Mouse (Mus musculus) embryonic facial prominence, embryonic 12.5 days (tissue): ENCODE measurements around the gene Pusl1. TPM values are rescaled to one million over a fixed set of nuclear protein-coding genes. Genes with fewer than 3 reads are reported as not detected.
A peak's percentile ranks its signal among the peaks of the same experiment; 100 is the strongest.

Experiments
- ATAC-seq: fragments of 200-750 bp; cut with Nextera tagmentation; 2 replicates; pipeline ENCODE4 v1.8.0; 2017; ENCODE audit not compliant: insufficient number of reproducible peaks, insufficient read depth, low FRiP score, low TSS enrichment
- H3K27ac ChIP-seq: fragments of 300-500 bp; sonication (generic); 2 replicates; pipeline ENCODE4 v1.5.1; 2016; ENCODE audit warnings: mild to moderate bottlenecking
- H3K27me3 ChIP-seq: fragments of 300-500 bp; sonication (generic); 2 replicates; pipeline ENCODE4 v1.6.1; 2016; ENCODE audit warnings: mild to moderate bottlenecking, moderate library complexity
- H3K36me3 ChIP-seq: fragments of 300-500 bp; sonication (generic); 2 replicates; pipeline ENCODE4 v1.6.1; 2016; ENCODE audit warnings: mild to moderate bottlenecking
- H3K4me1 ChIP-seq: fragments of 300-500 bp; sonication (generic); 2 replicates; pipeline ENCODE4 v1.6.1; 2016
- H3K4me2 ChIP-seq: fragments of 300-500 bp; sonication (generic); replicated peaks from 2 replicates; pipeline ENCODE4 v1.6.1; 2016; ENCODE audit warnings: mild to moderate bottlenecking, moderate library complexity
- H3K4me3 ChIP-seq: fragments of 300-500 bp; sonication (generic); 2 replicates; pipeline ENCODE4 v1.5.1; 2016; ENCODE audit warnings: mild to moderate bottlenecking
- H3K9ac ChIP-seq: fragments of 300-500 bp; sonication (generic); 2 replicates; pipeline ENCODE4 v1.6.1; 2016; ENCODE audit warnings: mild to moderate bottlenecking, moderate library complexity
- H3K9me3 ChIP-seq: fragments of 300-500 bp; sonication (generic); 2 replicates; pipeline ENCODE4 v1.6.1; 2016; ENCODE audit warnings: mild to moderate bottlenecking, moderate library complexity
- WGBS: fragments of 180-500 bp; shearing (Covaris S2); methylation state at CpG from one replicate; pipeline ENCODE4 v1.1.7; 2016; 5-methylcytosine and 5-hydroxymethylcytosine counted together
- polyA plus RNA-seq: library from polyadenylated mRNA; unstranded; fragments of >200 nt; fragmentation: Nextera tagmentation; extraction: Ambion mirVana; gene quantifications from 2 replicates; pipeline ENCODE4 v1.2.1, GENCODE M21; 2016

The Pusl1 gene
- polyA plus RNA-seq, 1 experiment from 2014 or later = 56.0 TPM

DNA sequence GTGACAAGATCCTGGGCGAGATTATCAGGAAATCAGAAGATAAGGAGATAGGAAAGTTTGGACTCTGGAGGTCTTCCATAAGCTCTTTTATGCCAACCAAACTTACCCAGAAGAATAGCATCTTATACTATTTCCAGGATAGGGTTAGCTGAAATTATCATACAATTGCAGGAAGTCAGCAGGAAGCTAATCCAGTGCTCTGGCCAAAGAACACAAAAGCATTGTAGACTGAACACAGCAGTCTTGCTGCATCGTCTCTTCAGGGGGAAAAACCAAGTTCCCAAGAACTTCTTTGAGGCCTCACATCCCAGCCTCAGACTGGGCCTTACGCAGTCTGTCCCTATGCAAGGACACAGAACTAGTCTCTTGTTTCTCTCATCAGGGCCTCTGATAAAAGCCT, 8.0 kb downstream of the Pusl1 start:
- WGBS = 85% methylated on average over 3 of the region's 3 CpGs
- peaks cover 44% of the 10 kb centered on the region for H3K36me3 ChIP-seq
- H3K4me2 ChIP-seq = no peak overlapping the region
- H3K27ac ChIP-seq = no peak overlapping the region
- H3K9me3 ChIP-seq = no peaks in the 10 kb centered on the region
- no peaks in the 10 kb centered on the region for H3K4me1 ChIP-seq
- H3K9ac ChIP-seq = no peak overlapping the region
- no peak for ATAC-seq
- no peak overlapping the region for H3K4me3 ChIP-seq
- no peaks in the 10 kb centered on the region for H3K27me3 ChIP-seq

DNA sequence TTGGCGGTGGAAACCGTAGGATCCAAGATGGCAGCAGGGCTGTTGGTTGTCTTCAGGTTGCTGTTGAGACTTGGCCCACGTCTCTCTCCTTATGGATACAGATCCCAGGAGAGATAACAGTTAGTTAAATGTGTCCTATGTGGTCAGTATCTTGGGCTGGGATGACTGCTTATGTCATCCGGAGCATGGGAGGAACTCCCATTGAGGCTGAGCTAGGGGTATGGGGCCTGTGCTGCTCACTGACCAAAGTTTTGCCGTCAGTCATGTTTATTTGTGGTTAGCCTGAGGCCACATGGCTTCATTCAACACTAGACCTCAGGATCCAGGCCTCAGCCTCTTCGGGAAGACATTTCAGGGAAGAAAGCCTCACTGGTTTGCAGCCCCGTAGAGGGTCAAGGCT, 20.2 kb downstream of the Pusl1 start:
- Histone ChIP-seq H3K4me1 (peaks cover 16% of the 10 kb centered on the region), H3K4me2 (no peak overlapping the region), H3K27me3 (no peaks in the 10 kb centered on the region), H3K4me3 (no peak overlapping the region), H3K27ac (no peak overlapping the region), H3K9ac (no peak overlapping the region), H3K9me3 (no peaks in the 10 kb centered on the region), H3K36me3 (peaks cover 44% of the 10 kb centered on the region)
- ATAC-seq = no peak
- WGBS = 89% methylated on average over 7 of the region's 7 CpGs

DNA sequence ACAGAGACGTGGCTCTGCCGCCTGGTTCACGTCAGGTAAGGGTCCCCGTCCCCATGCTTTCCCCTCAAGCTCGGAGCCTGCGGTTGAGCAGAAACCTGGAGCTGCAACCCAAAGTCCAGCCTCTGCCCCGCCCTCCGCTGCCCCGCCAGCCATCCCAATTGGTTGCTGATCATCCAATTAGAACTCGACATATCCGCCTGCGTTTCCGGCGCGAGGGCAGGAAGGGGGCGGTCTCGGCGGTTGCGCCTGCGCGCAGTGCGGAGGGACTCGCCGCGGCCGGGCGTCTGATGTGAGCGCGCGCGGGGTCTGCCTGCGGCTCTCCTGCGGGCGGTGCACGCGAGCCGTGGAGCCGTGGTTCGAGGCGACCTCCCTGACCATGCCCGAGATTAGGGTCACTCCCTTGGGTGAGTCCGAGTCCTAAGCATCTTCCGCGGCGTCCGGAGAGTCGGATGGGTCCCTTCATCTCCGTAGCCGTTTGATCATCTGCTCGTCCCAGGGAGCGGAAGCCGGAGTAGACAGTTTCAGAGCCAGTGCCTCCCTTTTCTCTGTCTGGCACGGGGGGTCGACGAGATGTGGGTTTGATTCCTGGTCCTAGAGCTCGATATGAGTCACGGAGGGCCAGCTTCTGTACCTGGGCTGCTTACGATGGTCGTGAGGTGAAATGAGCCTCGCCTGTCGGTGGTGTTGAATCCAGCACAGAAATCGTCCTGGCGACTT, 22.1 kb downstream of the Pusl1 start, which contains the start of the genes Cptp and Ints11:
Gene Cptp (minus strand): TSS at position 124 of the 717 bp plus-strand sequence.
Gene Ints11 (plus strand): TSS at position 230 of the 717 bp plus-strand sequence.
- Histone ChIP-seq H3K9me3 (no peaks in the 10 kb centered on the region), H3K36me3 (peaks cover 42% of the 10 kb centered on the region), H3K9ac (peak within 1 kb of the TSS; percentile 81), H3K27ac (peak within 1 kb of the TSS; percentile 67; the same call in 1 of the 2 replicates), H3K4me2 (peak within 1 kb of the TSS; percentile 95), H3K4me3 (peak within 1 kb of the TSS; percentile 76), H3K27me3 (no peaks in the 10 kb centered on the region), H3K4me1 (peaks cover 16% of the 10 kb centered on the region)
- WGBS = under 1% methylated on average over 63 of the region's 63 CpGs
- ATAC-seq = peak; percentile 89

DNA sequence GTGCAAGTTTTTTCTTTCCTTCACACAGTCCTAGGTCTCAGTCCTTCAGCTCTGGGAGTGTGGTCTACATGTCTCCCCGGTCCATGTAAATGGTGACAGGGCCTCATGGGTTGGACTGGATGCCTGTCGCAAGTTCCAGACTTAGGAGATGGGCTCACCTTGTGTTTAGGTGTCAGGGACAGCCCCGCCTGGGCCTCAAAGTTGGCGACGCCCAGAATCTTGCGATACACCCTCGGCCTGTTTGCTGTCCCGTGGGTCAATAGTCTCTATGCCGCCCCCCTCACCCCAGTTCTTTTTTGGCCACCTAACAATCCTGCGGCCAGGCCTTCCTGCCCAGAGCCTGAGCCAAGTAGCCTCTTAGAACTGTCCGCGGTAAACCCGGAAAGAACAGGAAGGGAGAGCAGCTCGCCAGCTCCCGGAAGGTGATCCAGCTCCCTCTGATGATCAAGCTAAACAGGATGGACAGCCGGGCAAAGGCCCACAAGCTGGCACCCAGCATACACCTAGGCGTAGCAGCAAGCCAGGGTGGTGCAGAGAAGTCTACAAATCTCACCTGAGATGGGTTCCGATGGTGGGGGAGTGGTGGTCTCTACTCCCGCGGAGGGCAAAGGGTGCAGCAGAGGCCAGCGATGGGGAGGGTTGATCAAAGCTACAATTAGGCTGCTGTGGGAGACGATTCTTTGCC, 22.8 kb downstream of the Pusl1 start:
- H3K27me3 ChIP-seq = no peaks in the 10 kb centered on the region
- H3K4me2 ChIP-seq = peak overlapping the region; percentile 95
- WGBS = 11% methylated on average over 22 of the region's 22 CpGs
- H3K9ac ChIP-seq = peak overlapping the region; percentile 81
- H3K4me1 ChIP-seq = peaks cover 16% of the 10 kb centered on the region
- H3K27ac ChIP-seq = no peak overlapping the region
- peak overlapping the region; percentile 76 for H3K4me3 ChIP-seq
- H3K9me3 ChIP-seq = no peaks in the 10 kb centered on the region
- peaks cover 35% of the 10 kb centered on the region for H3K36me3 ChIP-seq
- ATAC-seq = peak; percentile 18

DNA sequence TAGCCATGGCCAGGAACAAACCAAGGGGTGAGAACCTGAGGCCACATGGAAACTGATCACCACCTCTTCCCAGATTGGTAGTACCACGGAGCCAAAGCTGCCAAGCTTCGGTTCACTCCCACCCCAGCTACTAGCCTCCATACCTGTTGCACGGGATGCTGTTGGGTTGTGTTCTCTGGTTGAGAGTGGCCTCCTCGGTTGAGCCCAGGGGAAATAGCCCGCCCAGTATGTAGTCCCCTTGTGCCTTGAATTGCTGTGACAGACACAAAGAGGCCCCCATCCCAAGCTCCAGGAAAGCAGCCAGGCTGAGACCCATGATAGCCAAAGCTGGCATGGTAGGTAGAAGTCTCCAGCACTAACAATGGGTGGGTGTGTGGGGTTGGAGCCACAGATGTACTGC, 28.6 kb downstream of the Pusl1 start, which contains the start of gene Tas1r3:
Gene Tas1r3 (minus strand): TSS at position 362 of the 400 bp plus-strand sequence.
- Histone ChIP-seq H3K9me3 (no peaks in the 10 kb centered on the region), H3K4me2 (no peak within 1 kb of the TSS), H3K4me3 (no peak within 1 kb of the TSS), H3K27me3 (no peaks in the 10 kb centered on the region), H3K4me1 (no peaks in the 10 kb centered on the region), H3K36me3 (peaks cover 43% of the 10 kb centered on the region), H3K9ac (no peak within 1 kb of the TSS), H3K27ac (no peak within 1 kb of the TSS)
- 79% methylated on average over 5 of the region's 5 CpGs for WGBS
- ATAC-seq = no peak

DNA sequence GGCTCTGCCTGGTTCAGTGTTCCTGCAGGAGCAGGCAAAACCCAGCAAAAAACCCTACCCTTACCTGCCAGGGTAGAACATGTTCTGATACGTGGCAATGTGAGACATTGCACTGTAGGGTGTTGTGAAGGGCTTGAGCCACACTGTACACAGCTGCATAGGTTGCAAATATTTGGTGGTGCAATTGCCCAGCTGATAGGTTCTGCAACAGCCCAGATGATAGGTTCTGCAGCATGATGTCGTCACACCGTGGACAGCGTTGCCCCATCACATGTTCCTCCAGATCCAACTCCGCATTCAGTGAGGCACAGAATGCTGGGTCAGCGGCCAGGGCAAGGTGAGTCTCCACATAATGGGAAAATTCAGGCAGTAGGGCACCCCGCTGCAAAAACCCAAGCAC, 29.8 kb downstream of the Pusl1 start:
- 84% methylated on average over 7 of the region's 7 CpGs for WGBS
- H3K9me3 ChIP-seq = no peaks in the 10 kb centered on the region
- H3K4me2 ChIP-seq = no peak overlapping the region
- H3K4me3 ChIP-seq = no peak overlapping the region
- no peak overlapping the region for H3K27ac ChIP-seq
- no peak overlapping the region for H3K9ac ChIP-seq
- peaks cover 47% of the 10 kb centered on the region for H3K36me3 ChIP-seq
- H3K27me3 ChIP-seq = no peaks in the 10 kb centered on the region
- no peaks in the 10 kb centered on the region for H3K4me1 ChIP-seq
- ATAC-seq = no peak

DNA sequence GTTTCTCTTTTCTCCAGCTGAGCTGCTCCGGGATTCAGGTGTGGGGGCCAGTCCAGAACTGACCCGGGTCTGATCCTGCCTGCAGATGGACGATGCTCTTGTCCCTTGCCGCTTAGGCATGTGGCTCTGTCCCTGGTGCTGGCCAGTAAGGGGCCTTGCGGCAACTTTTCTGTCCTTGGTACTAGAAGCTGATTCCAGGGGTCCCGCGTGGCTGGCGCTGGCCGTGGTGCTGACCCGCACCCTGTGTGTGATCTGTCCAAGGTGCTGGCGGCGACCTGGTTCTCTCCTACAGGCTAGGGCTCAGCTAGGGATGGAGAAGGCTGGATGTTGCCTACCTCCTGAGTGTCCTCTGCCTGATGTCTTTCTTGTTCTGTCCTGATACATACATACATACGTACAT, 32.3 kb downstream of the Pusl1 start:
- 11% methylated on average over 13 of the region's 13 CpGs for WGBS
- Histone ChIP-seq H3K9ac (no peak overlapping the region), H3K4me2 (no peak overlapping the region), H3K27me3 (no peaks in the 10 kb centered on the region), H3K4me1 (no peaks in the 10 kb centered on the region), H3K27ac (no peak overlapping the region), H3K9me3 (no peaks in the 10 kb centered on the region), H3K4me3 (no peak overlapping the region), H3K36me3 (peaks cover 55% of the 10 kb centered on the region)
- no peak for ATAC-seq

DNA sequence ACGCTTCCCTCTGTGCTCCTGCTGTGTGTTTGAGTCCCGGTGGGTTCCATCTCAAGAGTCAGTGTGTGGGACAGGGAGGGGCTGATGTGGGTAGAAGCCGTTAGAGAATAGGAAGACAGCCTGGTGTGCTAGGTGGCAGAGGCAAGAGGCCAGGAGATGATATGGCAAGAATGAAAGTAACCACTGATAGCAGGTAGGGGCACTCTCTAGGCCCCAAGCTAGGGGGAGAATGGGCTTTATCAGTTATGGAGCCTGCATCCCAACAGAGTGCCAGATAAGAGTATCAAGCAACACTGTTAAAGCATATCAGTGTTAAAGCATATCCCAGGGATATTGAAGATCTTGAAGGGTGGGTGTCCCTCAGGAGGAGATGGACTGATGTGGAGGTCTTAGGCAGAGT, 34.7 kb downstream of the Pusl1 start:
- H3K27me3 ChIP-seq = no peaks in the 10 kb centered on the region
- 0 out of 2 replicates have a peak, but pooled peaks cover under 1% of the 10 kb centered on the region for H3K4me1 ChIP-seq
- 86% methylated on average over 3 of the region's 3 CpGs for WGBS
- no peak overlapping the region for H3K4me3 ChIP-seq
- no peak overlapping the region for H3K27ac ChIP-seq
- peaks cover 59% of the 10 kb centered on the region for H3K36me3 ChIP-seq
- no peaks in the 10 kb centered on the region for H3K9me3 ChIP-seq
- no peak for ATAC-seq
- no peak overlapping the region for H3K4me2 ChIP-seq
- H3K9ac ChIP-seq = no peak overlapping the region

DNA sequence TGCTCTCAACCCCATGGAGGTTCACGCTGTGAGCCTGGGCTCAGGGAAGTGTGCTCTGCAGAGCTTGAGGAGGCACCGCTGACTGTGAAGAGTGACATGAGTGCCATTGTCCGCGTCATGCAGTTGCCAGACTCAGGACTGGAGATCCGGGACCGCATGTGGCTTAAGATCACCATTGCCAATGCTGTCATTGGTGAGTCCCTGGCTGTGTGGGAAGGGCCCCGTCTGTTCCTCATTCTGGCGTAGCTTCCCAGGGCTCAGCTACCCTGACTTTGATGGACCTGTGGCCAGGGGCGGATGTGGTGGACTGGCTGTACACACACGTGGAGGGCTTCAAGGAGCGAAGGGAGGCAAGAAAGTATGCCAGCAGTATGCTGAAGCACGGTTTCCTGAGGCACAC, 35.5 kb downstream of the Pusl1 start:
- Histone ChIP-seq H3K4me2 (no peak overlapping the region), H3K4me1 (0 out of 2 replicates have a peak, but pooled peaks cover 4% of the 10 kb centered on the region), H3K4me3 (no peak overlapping the region), H3K9me3 (no peaks in the 10 kb centered on the region), H3K36me3 (peaks cover 53% of the 10 kb centered on the region), H3K27ac (no peak overlapping the region), H3K27me3 (no peaks in the 10 kb centered on the region), H3K9ac (no peak overlapping the region)
- no peak for ATAC-seq
- WGBS = 91% methylated on average over 12 of the region's 12 CpGs

DNA sequence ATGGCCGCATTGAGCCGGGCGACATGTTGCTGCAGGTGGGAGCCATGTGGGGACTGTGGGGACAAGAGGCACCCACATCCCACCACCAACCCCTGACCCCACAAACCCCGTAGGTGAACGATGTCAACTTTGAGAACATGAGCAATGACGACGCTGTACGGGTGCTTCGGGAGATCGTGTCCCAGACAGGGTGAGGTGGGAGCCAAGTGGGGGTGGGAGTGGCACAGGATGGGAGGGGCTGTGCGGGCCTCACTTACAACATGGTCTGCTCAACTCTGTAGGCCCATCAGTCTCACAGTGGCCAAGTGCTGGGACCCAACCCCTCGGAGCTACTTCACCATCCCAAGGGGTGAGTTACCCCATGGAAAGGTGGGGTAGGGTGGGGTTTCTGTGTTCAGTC, 36.6 kb downstream of the Pusl1 start:
- no peaks in the 10 kb centered on the region for H3K27me3 ChIP-seq
- WGBS = 93% methylated on average over 12 of the region's 12 CpGs
- no peak overlapping the region for H3K27ac ChIP-seq
- H3K9me3 ChIP-seq = no peaks in the 10 kb centered on the region
- no peak overlapping the region for H3K9ac ChIP-seq
- H3K4me3 ChIP-seq = no peak overlapping the region
- no peak overlapping the region for H3K4me2 ChIP-seq
- H3K36me3 ChIP-seq = peaks cover 45% of the 10 kb centered on the region
- H3K4me1 ChIP-seq = 0 out of 2 replicates have a peak, but pooled peaks cover 4% of the 10 kb centered on the region
- no peak for ATAC-seq

DNA sequence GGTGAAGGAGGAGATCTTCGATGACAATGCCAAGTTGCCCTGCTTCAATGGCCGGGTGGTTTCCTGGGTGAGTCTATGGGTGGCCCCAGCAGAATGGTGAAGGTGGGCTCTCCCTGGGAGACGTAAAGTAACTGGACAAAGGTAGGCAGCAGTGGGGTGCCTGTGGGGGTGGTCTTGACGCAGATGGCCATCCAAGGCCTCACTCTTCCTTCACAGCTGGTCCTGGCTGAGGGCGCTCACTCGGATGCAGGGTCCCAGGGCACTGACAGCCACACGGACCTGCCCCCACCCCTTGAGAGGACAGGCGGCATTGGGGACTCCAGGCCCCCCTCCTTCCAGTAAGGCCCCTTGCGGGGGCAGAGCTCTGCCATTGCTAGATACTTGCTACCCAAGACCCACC, 38.2 kb downstream of the Pusl1 start:
- Histone ChIP-seq H3K27ac (no peak overlapping the region), H3K4me2 (no peak overlapping the region), H3K36me3 (peaks cover 40% of the 10 kb centered on the region), H3K9me3 (no peaks in the 10 kb centered on the region), H3K27me3 (no peaks in the 10 kb centered on the region), H3K4me1 (peaks cover 14% of the 10 kb centered on the region), H3K4me3 (no peak overlapping the region), H3K9ac (no peak overlapping the region)
- ATAC-seq = no peak
- WGBS = 87% methylated on average over 9 of the region's 9 CpGs

DNA sequence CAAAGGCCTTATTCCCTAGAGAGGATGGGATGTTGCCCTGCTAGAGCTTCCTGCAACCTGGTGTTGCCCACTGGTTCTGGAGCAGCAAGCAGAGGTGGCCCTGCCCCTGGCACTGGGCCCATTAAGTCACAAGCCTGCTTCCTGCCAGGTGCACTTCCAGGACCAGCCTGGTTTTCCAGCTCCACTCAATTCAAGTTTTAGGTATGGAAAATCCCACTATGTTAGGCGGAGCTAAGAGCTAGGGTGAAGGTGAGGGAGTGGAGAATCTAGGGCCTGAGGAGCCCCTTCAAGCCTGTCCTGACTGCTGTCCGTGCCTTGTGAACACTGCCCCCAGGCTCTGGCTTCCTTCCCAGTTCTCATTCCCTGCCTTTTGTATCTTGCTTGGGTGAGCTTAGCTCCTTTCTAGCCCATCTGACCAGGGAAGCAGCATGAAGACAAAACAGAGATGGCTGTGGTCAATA, 39.6 kb downstream of the Pusl1 start:
- Histone ChIP-seq H3K9me3 (no peaks in the 10 kb centered on the region), H3K27me3 (no peaks in the 10 kb centered on the region), H3K4me3 (no peak overlapping the region), H3K9ac (no peak overlapping the region), H3K4me1 (peaks cover 20% of the 10 kb centered on the region), H3K27ac (no peak overlapping the region), H3K36me3 (peaks cover 30% of the 10 kb centered on the region), H3K4me2 (no peak overlapping the region)
- ATAC-seq = no peak
- WGBS = 74% methylated on average over 2 of the region's 2 CpGs
